Mouse (Mus musculus) urinary bladder, postnatal 36 days (tissue): ENCODE data around the gene Pdgfb.

ENCODE experiments used
- DNase-seq, 2 experiments: peaks; one replicate each; pipeline ENCODE4 v3.0.0; 2022; ENCODE audit warnings: low spot score in 2 of 2, mixed read lengths in 1 of 2

Gene Pdgfb

DNA sequence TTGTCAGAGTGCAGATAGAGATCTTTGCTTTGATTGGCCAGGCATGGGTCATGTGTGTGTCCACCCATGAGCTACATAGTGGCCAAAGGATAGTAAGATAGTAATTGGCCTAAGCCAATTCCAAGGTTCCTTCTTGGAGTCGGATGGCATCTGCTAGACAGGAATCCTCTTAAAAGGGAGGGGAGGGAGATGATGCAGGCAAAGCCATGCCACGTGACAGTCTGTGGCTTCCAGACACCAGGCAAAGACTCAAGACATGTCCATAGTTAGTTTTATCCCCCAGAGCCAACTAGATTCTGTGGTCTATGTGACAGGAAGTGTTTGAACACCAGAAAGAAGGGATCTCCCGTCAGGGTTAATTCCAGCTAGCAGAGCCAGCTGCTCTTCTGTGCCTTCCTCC, 56.4 kb downstream of the Pdgfb start:
- DNase-seq = no peak

DNA sequence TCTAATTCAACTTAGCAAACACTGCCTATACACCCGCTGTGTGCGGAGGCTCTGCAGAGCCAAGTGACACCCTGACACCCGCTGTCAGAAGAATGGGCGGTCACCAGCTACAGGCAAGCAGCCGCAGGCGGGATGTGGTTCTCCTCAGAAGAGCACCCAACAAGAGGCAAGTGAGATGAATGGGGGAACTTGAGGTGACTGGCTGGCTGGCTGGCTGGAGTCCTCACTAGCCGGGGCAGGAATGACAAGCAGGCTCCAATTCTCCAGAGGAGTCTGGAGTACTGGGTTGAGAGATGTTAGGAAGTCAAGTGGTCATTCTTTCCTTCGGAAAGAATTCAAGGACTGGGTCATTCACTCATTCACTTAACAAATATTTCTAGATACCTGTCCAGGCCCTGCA, 58.2 kb downstream of the Pdgfb start:
- DNase-seq = no peak

DNA sequence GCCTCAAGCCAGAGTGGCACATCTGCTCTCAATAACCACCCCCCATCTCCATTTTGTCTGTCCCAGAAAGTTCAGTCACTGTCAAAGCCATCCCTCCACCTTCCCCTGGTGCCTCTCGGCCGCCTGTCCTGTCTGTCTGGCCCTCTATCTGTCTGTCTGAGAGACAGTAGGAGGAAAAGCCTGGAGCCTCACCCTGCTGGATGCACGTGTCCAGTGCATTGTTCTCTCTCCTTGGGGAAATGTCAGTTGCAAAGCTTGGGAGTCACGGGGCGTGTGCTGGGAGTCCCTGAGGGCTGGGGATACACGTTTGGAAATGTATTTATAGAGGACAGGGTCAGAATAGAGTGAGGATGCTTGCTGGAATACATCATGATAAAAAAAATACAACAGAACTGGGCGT, 61.3 kb downstream of the Pdgfb start:
- DNase-seq = no peak

- no peak for DNase-seq
These were observed 62.1 kb downstream of the Pdgfb start for GRCm38 (mm10) chr15:79952504-79953231.

DNA sequence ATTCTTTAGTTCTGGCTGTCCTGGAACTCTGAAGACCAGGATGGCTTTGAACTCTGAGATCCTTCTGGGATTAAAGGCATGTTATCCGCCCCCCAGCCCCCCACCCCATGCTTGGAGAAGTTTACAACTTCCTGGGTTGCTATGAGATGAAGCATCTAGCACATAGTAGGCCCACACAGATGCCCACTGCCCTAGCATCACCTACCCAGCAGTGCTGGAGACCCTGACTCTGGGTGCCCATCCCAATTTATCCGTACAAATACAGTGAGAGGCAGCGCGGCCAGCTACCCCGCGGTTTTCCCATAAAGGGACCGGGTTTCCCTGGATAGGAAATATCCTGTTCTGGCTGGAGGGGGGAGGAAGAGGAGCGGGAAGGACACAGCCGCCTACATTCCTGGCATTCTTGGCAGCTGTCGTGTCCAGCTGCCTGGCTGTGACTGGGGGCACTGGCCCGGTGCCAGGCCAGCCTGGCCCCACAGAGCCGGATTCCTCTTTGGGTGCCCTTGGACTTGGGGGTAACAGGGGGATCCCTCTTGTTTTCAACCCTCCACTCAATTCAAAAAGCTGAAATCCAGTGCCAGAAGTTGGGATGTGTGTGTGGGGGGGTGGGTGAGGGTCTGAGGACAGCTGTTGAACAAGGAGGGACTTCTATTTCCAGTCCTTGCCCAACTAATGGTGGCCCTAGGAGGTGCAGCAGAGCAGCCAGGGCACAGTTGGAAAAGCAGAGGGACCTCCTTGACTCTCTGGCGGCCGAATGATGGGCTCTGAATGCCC, 62.9 kb downstream of the Pdgfb start:
- DNase-seq = no peak

DNA sequence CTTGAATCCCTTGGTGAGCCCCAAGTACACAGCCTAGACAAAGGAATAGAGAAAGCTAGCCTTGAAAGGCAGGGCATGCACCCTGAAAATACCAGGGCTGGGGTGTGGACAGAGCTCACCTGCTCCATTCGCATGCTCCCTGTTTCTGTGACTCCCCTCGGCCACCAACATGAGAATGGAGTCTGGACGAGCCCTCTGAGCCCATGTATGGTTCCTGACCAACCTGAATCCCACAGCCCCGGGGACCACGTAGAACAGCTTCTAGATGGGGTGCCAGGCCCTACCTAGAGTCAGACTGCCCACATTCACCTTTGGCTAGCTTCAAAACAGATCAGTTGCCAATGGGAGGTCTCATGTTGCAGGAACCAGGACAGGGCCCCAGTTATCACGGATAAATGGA, 63.6 kb downstream of the Pdgfb start:
- no peak for DNase-seq

DNA sequence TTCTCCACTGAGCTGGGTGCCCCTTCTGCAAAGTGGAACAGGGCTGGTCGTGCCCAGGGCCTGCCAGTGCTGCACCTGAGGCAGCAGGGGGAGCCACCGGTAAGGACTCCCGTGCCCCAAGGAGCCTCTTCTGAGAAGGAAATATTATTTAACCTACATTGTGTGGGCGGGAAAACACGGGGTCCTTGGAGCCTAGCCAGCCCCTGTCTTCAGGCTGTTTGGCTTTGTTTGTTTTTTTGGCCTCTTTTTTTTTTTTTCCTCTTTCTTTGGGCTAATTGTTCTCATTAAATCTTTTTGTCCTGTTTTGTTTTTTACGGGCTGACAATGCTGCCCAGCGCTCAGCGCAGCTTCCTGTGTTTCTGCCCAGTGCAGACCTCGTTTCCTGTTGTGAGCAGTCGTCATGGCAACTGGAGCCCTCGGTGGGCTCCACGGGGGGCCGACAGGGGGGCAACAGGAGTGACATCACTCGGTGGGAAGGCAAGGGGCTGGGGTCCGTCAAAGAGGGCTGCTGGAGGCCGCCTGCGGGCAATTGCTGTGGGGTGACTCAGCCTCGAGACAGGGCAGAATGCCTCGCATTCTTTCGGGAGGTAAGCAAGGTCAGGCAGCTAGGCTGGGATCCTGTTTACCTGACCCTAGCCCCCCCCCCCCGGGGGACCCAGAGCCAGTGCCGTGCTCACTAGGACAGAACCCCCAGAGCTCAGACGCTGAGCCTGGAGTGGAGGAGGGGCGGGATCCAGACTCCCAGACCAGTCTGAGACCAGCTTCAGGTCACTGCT, 64.3 kb downstream of the Pdgfb start:
- peak; percentile 46 to 61 for DNase-seq

DNA sequence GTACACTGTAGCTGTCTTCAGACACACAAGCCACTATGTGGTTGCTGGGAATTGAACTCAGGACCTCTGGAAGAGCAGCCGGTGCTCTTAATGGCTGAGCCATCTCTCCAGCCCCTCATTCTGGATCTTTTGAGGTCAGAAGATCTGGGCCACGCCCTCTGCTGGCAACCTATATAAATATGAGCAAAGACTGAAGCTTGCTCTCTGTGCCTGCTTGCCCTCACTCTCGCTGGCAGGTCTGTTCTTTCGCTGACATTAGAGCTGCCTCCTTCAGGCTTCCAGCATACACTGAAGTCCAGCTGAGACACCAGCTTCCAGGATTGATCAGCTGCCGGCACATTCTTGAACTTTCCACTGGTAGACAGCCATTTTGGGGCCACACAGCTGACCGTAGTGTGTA, 67.1 kb downstream of the Pdgfb start:
- DNase-seq = no peak

DNA sequence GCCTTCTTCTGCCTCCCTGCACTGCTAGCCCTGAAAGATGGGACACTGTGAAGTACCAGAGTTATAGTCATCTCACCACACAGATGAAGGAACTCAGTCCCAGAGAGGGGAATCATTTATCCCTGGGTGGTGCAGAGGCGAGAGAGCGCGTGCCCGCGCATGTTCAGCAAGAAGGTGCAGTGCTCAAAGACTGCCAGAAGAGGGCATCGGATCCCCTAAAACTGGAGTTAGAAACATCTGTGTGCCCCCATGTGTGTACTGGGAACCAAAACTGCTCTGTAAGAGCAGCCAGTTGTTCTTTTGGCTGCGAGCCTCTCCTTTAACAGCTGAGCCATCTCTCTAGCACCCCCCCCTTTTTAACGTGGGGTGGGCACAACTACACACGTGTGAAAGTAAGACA, 68.0 kb downstream of the Pdgfb start:
- DNase-seq = no peak

DNA sequence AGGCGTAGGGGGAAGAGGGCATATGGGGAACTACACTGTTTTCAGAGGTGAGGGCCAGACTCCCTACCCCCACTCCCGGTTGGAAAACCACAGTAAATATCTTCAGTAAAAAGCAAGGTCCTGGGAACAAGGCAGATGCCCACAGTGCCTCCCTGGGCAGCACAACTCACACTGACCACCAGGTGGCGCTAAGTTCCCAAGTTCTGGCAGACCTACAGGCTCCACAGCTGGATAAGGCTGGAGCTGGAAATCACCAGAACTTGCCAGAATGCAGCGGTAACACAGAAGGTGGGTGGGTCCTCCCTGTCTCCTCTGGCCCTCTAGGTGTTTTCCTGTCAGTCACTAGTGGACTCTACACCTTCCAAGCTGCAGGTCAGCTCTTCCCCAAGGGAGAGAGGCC, 68.8 kb downstream of the Pdgfb start:
- peak; percentile 82 to 88 for DNase-seq
